Mouse (Mus musculus): ENCODE measurements around the gene Nmbr.

GRCm38 (mm10) chr10:14666147-14666546, 39.2 kb upstream of the Nmbr start:
- no peak for TF ChIP-seq GATA1 (IDR thresholded peaks at IDR 0.05; ENCODE audit: low read length)
- no peak for TF ChIP-seq TAL1 (IDR thresholded peaks at IDR 0.05; ENCODE audit: low read length)

All from erythroblast, embryonic 14.5 days (primary cell).